Mouse (Mus musculus) C2C12 (cell line): ENCODE measurements around the gene Mlf1.

Experiments
- CTCF ChIP-seq: IDR thresholded peaks from one replicate; pipeline ENCODE4 v1.5.1; 2011; ENCODE audit not compliant: control insufficient read depth, insufficient read depth, insufficient read length
- MAX ChIP-seq: IDR thresholded peaks from one replicate; pipeline ENCODE4 v1.6.1; 2011; ENCODE audit warnings: mild to moderate bottlenecking, control low read depth
- MYOG ChIP-seq: IDR thresholded peaks from one replicate; pipeline ENCODE4 v1.6.1; 2011; ENCODE audit not compliant: control insufficient read depth, insufficient read length; ENCODE audit errors: extremely low read depth

- TF ChIP-seq CTCF, result no peak
- no peak for TF ChIP-seq MYOG
- no peak for TF ChIP-seq MAX
These were observed 33.0 kb upstream of the Mlf1 start for GRCm38 (mm10) chr3:67340921-67341320.
